Mouse (Mus musculus) layer of hippocampus, adult 9-10 months (tissue): ENCODE results near the gene Hspb1.

ENCODE experiments used
- DNase-seq: peaks from one replicate; pipeline ENCODE4 v3.0.0; 2022; ENCODE audit warnings: low spot score

Gene Hspb1

DNA sequence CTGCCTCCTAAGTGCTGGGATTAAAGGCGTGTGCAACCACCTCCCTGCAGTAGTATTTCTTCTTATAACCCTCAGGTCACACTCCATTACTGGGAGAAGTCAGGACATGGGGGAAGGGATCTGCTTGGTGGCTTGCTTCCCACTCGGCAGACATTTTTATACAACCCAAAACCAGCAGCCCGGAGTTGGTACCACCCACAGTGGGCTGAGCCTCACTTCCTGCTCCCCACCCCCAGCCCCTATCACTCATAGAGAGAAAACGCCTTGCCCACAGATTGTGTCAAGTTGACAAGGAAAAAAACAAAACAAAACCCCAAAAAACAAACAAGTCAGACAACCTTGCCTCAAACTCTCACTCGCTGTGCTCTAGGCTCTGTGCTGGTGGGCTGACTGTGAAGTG is 25.5 kb downstream of the Hspb1 start:
- no peak for DNase-seq

DNA sequence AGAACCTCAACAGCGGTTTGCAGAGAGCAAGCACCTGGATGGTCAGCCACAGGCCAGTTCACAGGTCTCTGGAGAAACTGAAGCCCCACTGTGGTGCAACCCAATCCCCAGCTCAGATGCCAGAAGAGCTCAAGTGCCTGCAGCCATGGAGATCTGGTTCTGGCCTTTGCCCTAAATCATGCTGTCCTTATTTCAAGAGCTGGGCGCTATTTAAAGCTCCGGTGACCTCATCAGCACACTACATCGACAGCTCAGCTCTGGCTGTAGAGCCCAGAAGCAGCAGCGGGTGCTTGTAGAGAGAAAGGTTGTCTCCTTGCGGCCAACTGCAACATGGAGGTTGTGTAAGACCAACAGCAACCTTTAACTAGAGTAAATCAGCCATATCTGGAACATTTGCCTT is 26.4 kb downstream of the Hspb1 start:
- no peak for DNase-seq

GRCm38 (mm10) chr5:135916051-135916565 is 28.4 kb downstream of the Hspb1 start:
- no peak for DNase-seq

DNA sequence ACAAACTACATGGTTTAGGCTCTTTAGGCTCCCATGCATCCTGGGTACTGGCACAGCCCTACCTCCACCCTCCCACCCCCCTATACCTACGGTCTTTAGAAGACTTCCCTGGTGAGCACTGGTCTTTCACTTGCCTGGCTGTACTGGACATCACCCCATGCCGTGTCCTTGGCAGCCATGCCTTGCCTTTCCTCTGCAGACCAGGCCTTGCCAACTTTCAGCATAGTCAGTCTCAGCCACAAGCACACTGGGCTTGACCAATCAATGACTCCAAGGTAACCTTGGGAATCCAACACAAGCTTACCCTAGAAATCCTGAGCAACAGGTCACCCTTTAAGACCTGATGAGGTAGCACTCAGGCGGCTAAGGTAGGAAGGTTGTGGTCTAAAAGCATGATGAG is 28.9 kb downstream of the Hspb1 start:
- DNase-seq: no peak

GRCm38 (mm10) chr5:135917327-135918058 is 29.8 kb downstream of the Hspb1 start:
- DNase-seq: no peak

DNA sequence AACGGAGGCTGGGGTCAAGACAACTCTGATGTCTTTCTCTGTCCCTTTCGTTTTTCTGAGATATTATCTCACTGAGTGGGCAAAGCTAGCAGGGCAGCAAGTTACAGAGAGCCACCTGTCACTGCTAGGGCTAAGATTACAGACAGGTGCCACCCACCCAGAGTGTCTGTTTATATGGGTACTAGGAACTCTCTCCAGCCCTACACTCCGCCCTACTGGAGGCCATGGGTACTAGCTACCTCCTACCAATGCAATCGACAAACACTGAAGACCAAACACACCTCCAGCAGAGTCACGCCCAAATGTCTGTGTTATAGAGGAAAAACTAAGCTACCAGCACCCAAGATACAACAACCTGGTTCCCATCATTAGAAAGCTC is 30.3 kb downstream of the Hspb1 start:
- DNase-seq: no peak

- no peak for DNase-seq
These were observed 30.9 kb downstream of the Hspb1 start for GRCm38 (mm10) chr5:135918593-135918992.

- DNase-seq: no peak
These were observed 32.2 kb downstream of the Hspb1 start for GRCm38 (mm10) chr5:135919902-135920301.

GRCm38 (mm10) chr5:135923901-135924300 is 36.2 kb downstream of the Hspb1 start:
- no peak for DNase-seq

DNA sequence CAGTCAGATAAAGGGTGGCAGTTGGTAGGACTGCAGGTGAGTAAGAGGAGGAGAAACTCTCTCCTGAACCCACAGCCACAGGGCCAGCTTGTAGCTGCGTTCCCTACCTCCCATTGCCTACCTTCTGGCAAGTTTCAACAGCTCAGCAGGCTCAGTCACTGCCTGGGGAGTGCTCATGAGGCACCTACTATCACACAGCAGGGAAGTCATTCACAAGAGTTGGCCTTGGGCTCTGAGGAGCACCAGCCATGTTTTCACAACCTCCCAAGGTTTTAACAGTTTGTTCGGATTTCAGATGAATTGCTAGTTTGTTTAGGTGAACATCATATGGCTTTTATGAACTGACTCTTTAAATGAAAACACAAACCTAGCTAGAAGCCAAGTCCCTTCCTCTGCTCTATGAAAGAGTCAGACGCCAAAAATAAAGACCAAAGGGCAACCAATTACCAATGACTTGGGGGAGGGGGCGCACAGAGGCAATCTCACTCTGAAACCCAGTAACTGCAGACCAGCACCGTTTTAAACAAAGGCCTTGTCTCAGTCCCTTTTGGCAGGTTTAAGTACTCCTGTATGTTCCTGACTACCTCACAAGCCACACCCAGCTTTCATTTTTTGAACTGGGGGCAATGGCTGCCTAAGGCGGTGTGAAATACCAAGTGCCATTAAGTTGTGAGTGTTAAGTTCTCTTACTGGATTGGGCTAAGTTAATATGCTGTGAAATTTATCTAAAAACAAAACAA is 42.1 kb downstream of the Hspb1 start:
- DNase-seq: no peak

GRCm38 (mm10) chr5:135931526-135931925 is 43.8 kb downstream of the Hspb1 start:
- no peak for DNase-seq

DNA sequence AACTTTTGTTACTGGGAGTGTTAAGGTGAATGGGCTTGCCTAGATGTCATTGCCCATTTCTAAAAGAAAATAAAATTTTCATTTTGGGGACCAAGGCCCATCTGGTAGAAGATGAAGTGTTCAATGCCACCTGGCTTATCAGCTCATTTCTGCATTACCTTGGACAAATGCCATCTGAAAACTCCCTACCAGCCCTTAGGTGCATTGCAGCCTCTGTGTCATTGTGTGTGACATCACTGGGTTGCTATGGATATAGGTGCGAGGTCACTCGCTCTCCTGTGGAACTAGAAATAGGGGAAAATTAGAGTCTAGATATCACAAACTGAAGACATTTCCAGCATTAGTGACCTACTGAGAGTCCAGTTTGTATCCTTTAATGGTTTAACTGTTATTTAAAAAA is 44.6 kb downstream of the Hspb1 start:
- no peak for DNase-seq

GRCm38 (mm10) chr5:135933222-135933899 is 45.6 kb downstream of the Hspb1 start:
- DNase-seq: no peak

GRCm38 (mm10) chr5:135933900-135934441 is 46.3 kb downstream of the Hspb1 start:
- DNase-seq: no peak

DNA sequence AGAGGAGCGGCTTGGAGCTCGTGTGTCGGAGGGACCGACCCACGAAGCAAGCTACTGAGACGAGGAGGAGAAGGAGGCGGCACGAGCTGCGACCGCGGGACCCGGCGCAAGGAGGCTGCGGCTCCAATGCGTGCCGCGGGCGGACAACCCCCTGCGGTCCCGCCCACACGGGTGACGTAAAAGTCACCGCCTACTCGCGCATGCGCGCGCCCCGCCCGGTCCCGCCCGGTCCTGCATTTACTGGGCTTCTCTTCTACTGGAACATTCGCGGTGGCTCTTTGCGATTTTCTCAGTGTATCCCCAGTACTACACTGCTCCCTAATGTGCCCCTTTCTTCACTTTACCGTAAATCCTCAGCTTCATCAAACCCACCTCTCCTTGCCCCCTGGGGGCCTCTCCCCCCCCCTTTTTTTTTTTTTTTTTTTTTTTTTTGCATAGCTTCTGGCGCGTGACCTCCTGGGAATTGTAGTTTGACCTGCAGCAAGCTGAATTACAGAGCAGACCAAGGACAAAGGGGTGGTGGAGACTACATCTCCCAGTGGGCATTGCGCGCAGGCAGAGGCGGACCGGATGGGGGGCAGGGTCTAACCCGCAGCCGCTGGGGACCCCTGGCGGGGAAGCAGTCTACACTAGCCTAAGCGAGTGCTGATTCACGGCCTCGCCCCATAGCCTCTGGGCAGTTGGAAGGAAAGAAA is 46.9 kb downstream of the Hspb1 start, which contains the start of gene Ywhag:
TSS of gene Ywhag (minus strand) at position 136 of the 695 bp plus-strand sequence.
- peak; percentile 92 for DNase-seq

DNA sequence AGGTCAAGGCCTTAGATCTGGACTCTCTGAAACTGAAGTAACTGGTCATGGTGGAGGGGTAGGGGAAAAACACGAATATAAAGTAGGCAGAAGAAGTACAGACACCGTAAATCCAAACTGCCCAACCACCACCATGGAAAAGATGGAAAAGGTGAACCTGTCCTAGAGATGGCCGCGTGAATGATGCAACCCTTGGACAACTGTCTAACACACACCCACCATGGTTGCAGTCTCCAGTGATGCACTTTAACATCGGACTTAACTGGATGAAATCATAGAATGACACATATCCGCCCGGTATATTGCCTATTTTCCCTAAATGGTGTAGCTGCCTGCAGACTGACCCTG is 47.4 kb downstream of the Hspb1 start:
- DNase-seq: no peak

GRCm38 (mm10) chr5:135935641-135936190 is 48.0 kb downstream of the Hspb1 start:
- no peak for DNase-seq
